Mouse (Mus musculus) embryonic fibroblast, embryonic 13.5 days (primary cell): ENCODE results near the gene Fbn1.

Experiments used
- CTCF ChIP-seq: IDR thresholded peaks from 2 replicates; pipeline ENCODE4 v1.5.1; 2011; ENCODE audit warnings: mild to moderate bottlenecking, control low read depth, low read length, moderate library complexity, borderline replicate concordance; ENCODE audit not compliant: insufficient read depth
- POLR2A ChIP-seq: IDR thresholded peaks from 2 replicates; pipeline ENCODE4 v1.6.1; 2011; ENCODE audit warnings: low read depth, mild to moderate bottlenecking, control low read depth, low read length, moderate library complexity

DNA sequence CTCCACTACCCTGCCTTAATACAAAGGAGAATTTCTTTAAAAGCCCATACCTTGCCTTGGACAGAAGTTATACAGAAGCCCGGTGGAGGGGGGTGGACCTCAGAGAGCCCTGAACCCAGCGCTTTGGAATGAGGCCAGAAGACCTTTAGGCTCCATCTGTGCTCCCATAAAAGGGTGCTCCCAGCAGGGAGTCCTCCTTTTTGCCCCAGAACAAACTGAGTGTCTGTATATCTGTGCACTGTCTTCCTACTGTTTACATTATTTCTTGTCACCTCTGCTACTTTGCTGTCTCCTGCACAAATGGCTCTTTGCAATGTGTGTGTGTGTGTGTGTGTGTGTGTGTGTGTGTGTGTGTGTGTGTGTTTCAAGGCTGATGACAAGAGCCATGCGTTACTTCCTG is 48.7 kb downstream of the Fbn1 start:
- TF ChIP-seq POLR2A (no peak), CTCF (no peak)
